Mouse (Mus musculus) urinary bladder, postnatal 10 days (tissue): ENCODE data around the gene Rap1gds1.

Source experiments
- DNase-seq: peaks from one replicate; pipeline ENCODE4 v3.0.0; 2022; ENCODE audit warnings: low spot score

The Rap1gds1 gene

GRCm38 (mm10) chr3:139048701-139049622, 26.0 kb downstream of the Rap1gds1 start:
- no peak for DNase-seq

GRCm38 (mm10) chr3:139042433-139042854, 32.6 kb downstream of the Rap1gds1 start:
- DNase-seq = no peak

- no peak for DNase-seq
These were observed 33.1 kb downstream of the Rap1gds1 start for GRCm38 (mm10) chr3:139041921-139042320.

- no peak for DNase-seq
These were observed 38.0 kb downstream of the Rap1gds1 start for GRCm38 (mm10) chr3:139037030-139037429.

GRCm38 (mm10) chr3:139033179-139033578, 41.8 kb downstream of the Rap1gds1 start:
- no peak for DNase-seq

- DNase-seq = no peak
These were observed 44.3 kb downstream of the Rap1gds1 start for GRCm38 (mm10) chr3:139030644-139031227.

GRCm38 (mm10) chr3:139025077-139025476, 49.9 kb downstream of the Rap1gds1 start:
- DNase-seq = no peak

- DNase-seq = no peak
These were observed 51.4 kb downstream of the Rap1gds1 start for GRCm38 (mm10) chr3:139023585-139023984.

- DNase-seq = no peak
These were observed 62.6 kb downstream of the Rap1gds1 start for GRCm38 (mm10) chr3:139012352-139012751.

- no peak for DNase-seq
These were observed 69.3 kb downstream of the Rap1gds1 start for GRCm38 (mm10) chr3:139005669-139006068.

- no peak for DNase-seq
These were observed 72.2 kb downstream of the Rap1gds1 start for GRCm38 (mm10) chr3:139002774-139003173.

GRCm38 (mm10) chr3:139000071-139000867, 74.7 kb downstream of the Rap1gds1 start:
- DNase-seq = no peak

- DNase-seq = no peak
These were observed 81.5 kb downstream of the Rap1gds1 start for GRCm38 (mm10) chr3:138993473-138993872.

GRCm38 (mm10) chr3:138991367-138991766, 83.6 kb downstream of the Rap1gds1 start:
- no peak for DNase-seq

GRCm38 (mm10) chr3:138989141-138989540, 85.9 kb downstream of the Rap1gds1 start:
- no peak for DNase-seq

- no peak for DNase-seq
These were observed 87.0 kb downstream of the Rap1gds1 start for GRCm38 (mm10) chr3:138988004-138988403.

- DNase-seq = no peak
These were observed 92.8 kb downstream of the Rap1gds1 start for GRCm38 (mm10) chr3:138982249-138982648.

- no peak for DNase-seq
These were observed 97.6 kb downstream of the Rap1gds1 start for GRCm38 (mm10) chr3:138977413-138977812.

- DNase-seq = no peak
These were observed 107.4 kb downstream of the Rap1gds1 start for GRCm38 (mm10) chr3:138967627-138968026.

- no peak for DNase-seq
These were observed 116.5 kb downstream of the Rap1gds1 start for GRCm38 (mm10) chr3:138958527-138958926.

- DNase-seq = no peak
These were observed 119.8 kb downstream of the Rap1gds1 start for GRCm38 (mm10) chr3:138955220-138955619.

GRCm38 (mm10) chr3:138949081-138949480, 125.9 kb downstream of the Rap1gds1 start:
- DNase-seq = no peak
